Mouse (Mus musculus): ENCODE results near the gene Pfkfb4.

GRCm38 (mm10) chr9:109056081-109056690 is 64.6 kb downstream of the Pfkfb4 start:
- TF ChIP-seq EP300 (IDR thresholded peaks at IDR 0.05; ENCODE audit: low read depth) (no peak), CTCF (IDR thresholded peaks at IDR 0.05; ENCODE audit: low read depth) (no peak)

Data from liver, postnatal 0 days (tissue).